ENCODE assay signal across 10 mouse cellular contexts in genomic region chr1:51617502-51618251, GRCm38 (mm10).
A peak's percentile ranks its signal among the peaks of the same experiment; 100 is the strongest.
DNase-seq lines count a peak whose midpoint lies in the region; ATAC-seq lines count a peak whose summit lies in the region.
"Had no signal": no experiment of that assay in that cellular context is flagged by ENCODE, and none has a peak within 500 bp of the region (broad histone marks: within the 10 kb centered on the region; RNA-seq: fewer than 3 reads in every experiment).

No protein-coding gene starts in this region.

- DNase-seq in right cerebral cortex, postnatal 4 days: peak; percentile 3
- DNase-seq in right cerebral cortex, adult 2 months (ENCODE audit: low spot score in 2 of 2): no peak
- peak; percentile 59 to 66 for DNase-seq in kidney, postnatal 4 days
- DNase-seq in adrenal gland, adult 8-10 months: no peak
- DNase-seq in heart, adult 11 months: no peak
- DNase-seq in c-Kit-positive CD71-positive TER-119-positive erythroid progenitor cells, embryonic 14.5 days (ENCODE audit: low spot score): no peak
- DNase-seq in gastrocnemius, postnatal 25 days: no peak
- DNase-seq: gastrocnemius, adult 2 months; layer of hippocampus, adult 9-11 months had no signal

- ATAC-seq in forebrain, embryonic 16.5 days: peak; percentile 66

- H3K9me3 ChIP-seq in forebrain, embryonic 16.5 days (ENCODE audit: control insufficient read depth, low read length): no peaks in the 10 kb centered on the region

- H3K27me3 ChIP-seq in forebrain, embryonic 16.5 days (replicated peaks; ENCODE audit: control insufficient read depth, insufficient read depth, low read length): no peaks in the 10 kb centered on the region

- H3K36me3 ChIP-seq in forebrain, embryonic 16.5 days (ENCODE audit: control insufficient read depth, insufficient read depth): no peaks in the 10 kb centered on the region

- 0 out of 2 replicates have a peak overlapping the region, but pooled peaks have one; percentile 19 for H3K9ac ChIP-seq in forebrain, embryonic 16.5 days (replicated peaks; ENCODE audit: low read depth, low read length)

- peaks cover 21% of the 10 kb centered on the region for H3K4me1 ChIP-seq in forebrain, embryonic 16.5 days (replicated peaks; ENCODE audit: control insufficient read depth, insufficient read depth, low read length)

- H3K4me2 ChIP-seq in forebrain, embryonic 16.5 days (ENCODE audit: low read length): no peak overlapping the region

- peak overlapping the region; percentile 17 for H3K27ac ChIP-seq in forebrain, embryonic 16.5 days (ENCODE audit: low read length)
- H3K27ac ChIP-seq: gastrocnemius, adult 2 months had no signal

- 6% methylated on average over 13 of the region's 13 CpGs for WGBS in forebrain, embryonic 16.5 days

- no peak overlapping the region for H3K4me3 ChIP-seq in forebrain, embryonic 16.5 days (replicated peaks; ENCODE audit: low read length)
- H3K4me3 ChIP-seq: gastrocnemius, adult 2 months had no signal

Comparison
In these comparisons a context has a peak if more than half of its experiments do, and no peak if none do; other contexts are left out.
1. DNase-seq: peak in right cerebral cortex, postnatal 4 days (single experiment) and kidney, postnatal 4 days (2 of 2); none in right cerebral cortex, adult 2 months (0 of 2), adrenal gland, adult 8-10 months (single experiment), heart, adult 11 months (single experiment), c-Kit-positive CD71-positive TER-119-positive erythroid progenitor cells, embryonic 14.5 days (single experiment) and gastrocnemius, postnatal 25 days (single experiment).